Comparison of ENCODE assay signal across 13 mouse cellular contexts in genomic region chr9:76989946-76990345, GRCm38 (mm10). TPM values are rescaled to one million over a fixed set of nuclear protein-coding genes. Genes with fewer than 3 reads are reported as not detected.
DNase-seq lines count a peak whose midpoint lies in the region; ATAC-seq and TF ChIP-seq lines count a peak whose summit lies in the region.
"Had no signal": no experiment of that assay in that cellular context is flagged by ENCODE, and none has a peak within 500 bp of the region (broad histone marks: within the 10 kb centered on the region; RNA-seq: fewer than 3 reads in every experiment).

No protein-coding gene starts in this region.

- H3K27me3 ChIP-seq in intestine, postnatal 0 days (replicated peaks; ENCODE audit: control insufficient read depth, insufficient read depth, low read length) = no peaks in the 10 kb centered on the region
- H3K27me3 ChIP-seq in intestine, embryonic 16.5 days (replicated peaks; ENCODE audit: control insufficient read depth, insufficient read depth, low read length) = no peaks in the 10 kb centered on the region
- no peaks in the 10 kb centered on the region for H3K27me3 ChIP-seq in midbrain, postnatal 0 days (ENCODE audit: insufficient read depth, low read length)
- H3K27me3 ChIP-seq in midbrain, embryonic 15.5 days (replicated peaks) = no peaks in the 10 kb centered on the region
- H3K27me3 ChIP-seq in midbrain, embryonic 10.5 days (ENCODE audit: low read depth, poor library complexity, severe bottlenecking) = no peaks in the 10 kb centered on the region
- H3K27me3 ChIP-seq: neural tube, embryonic 12.5 days had no signal

- H3K27ac ChIP-seq in intestine, postnatal 0 days (ENCODE audit: low read depth, low read length) = no peak overlapping the region
- no peak overlapping the region for H3K27ac ChIP-seq in intestine, embryonic 16.5 days (ENCODE audit: low read length)
- no peak overlapping the region for H3K27ac ChIP-seq in midbrain, postnatal 0 days (ENCODE audit: low read depth, low read length)
- no peak overlapping the region for H3K27ac ChIP-seq in midbrain, embryonic 15.5 days
- H3K27ac ChIP-seq in midbrain, embryonic 10.5 days (replicated peaks) = no peak overlapping the region
- H3K27ac ChIP-seq: macrophage; neural tube, embryonic 12.5 days had no signal

- no peaks in the 10 kb centered on the region for H3K4me1 ChIP-seq in intestine, postnatal 0 days (replicated peaks; ENCODE audit: control insufficient read depth, insufficient read depth, low read length)
- no peaks in the 10 kb centered on the region for H3K4me1 ChIP-seq in intestine, embryonic 16.5 days (ENCODE audit: control insufficient read depth, insufficient read depth, low read length)
- no peaks in the 10 kb centered on the region for H3K4me1 ChIP-seq in midbrain, postnatal 0 days (ENCODE audit: insufficient read depth, low read length)
- H3K4me1 ChIP-seq in midbrain, embryonic 15.5 days = no peaks in the 10 kb centered on the region
- H3K4me1 ChIP-seq in midbrain, embryonic 10.5 days = no peaks in the 10 kb centered on the region
- H3K4me1 ChIP-seq: neural tube, embryonic 12.5 days had no signal

- TF ChIP-seq CTCF in intestine, postnatal 0 days (IDR thresholded peaks at IDR 0.05; ENCODE audit: low read depth) = peak; percentile 70
- TF ChIP-seq CTCF in midbrain, postnatal 0 days (IDR thresholded peaks at IDR 0.05) = peak; percentile 45

- no peak overlapping the region for H3K9ac ChIP-seq in intestine, postnatal 0 days (ENCODE audit: low read depth, low read length)
- no peak overlapping the region for H3K9ac ChIP-seq in intestine, embryonic 16.5 days (ENCODE audit: low read depth, low read length)
- no peak overlapping the region for H3K9ac ChIP-seq in midbrain, postnatal 0 days (replicated peaks; ENCODE audit: low read length, poor library complexity, severe bottlenecking)
- no peak overlapping the region for H3K9ac ChIP-seq in midbrain, embryonic 15.5 days
- H3K9ac ChIP-seq: neural tube, embryonic 12.5 days had no signal

- H3K9me3 ChIP-seq in intestine, postnatal 0 days (ENCODE audit: control insufficient read depth) = no peaks in the 10 kb centered on the region
- no peaks in the 10 kb centered on the region for H3K9me3 ChIP-seq in intestine, embryonic 16.5 days (ENCODE audit: control insufficient read depth, low read length)
- no peaks in the 10 kb centered on the region for H3K9me3 ChIP-seq in midbrain, postnatal 0 days (ENCODE audit: low read length)
- no peaks in the 10 kb centered on the region for H3K9me3 ChIP-seq in midbrain, embryonic 15.5 days
- no peaks in the 10 kb centered on the region for H3K9me3 ChIP-seq in midbrain, embryonic 10.5 days (replicated peaks)
- H3K9me3 ChIP-seq: neural tube, embryonic 12.5 days had no signal

- ATAC-seq in intestine, postnatal 0 days = no peak
- no peak for ATAC-seq in intestine, embryonic 16.5 days
- no peak for ATAC-seq in midbrain, postnatal 0 days (ENCODE audit: low FRiP score)
- ATAC-seq in midbrain, embryonic 15.5 days (replicated peaks) = no peak

- H3K36me3 ChIP-seq in intestine, postnatal 0 days (ENCODE audit: control insufficient read depth, insufficient read depth) = no peaks in the 10 kb centered on the region
- no peaks in the 10 kb centered on the region for H3K36me3 ChIP-seq in intestine, embryonic 16.5 days (ENCODE audit: control insufficient read depth, insufficient read depth, low read length)
- no peaks in the 10 kb centered on the region for H3K36me3 ChIP-seq in midbrain, postnatal 0 days (ENCODE audit: insufficient read depth, low read length)
- no peaks in the 10 kb centered on the region for H3K36me3 ChIP-seq in midbrain, embryonic 15.5 days (replicated peaks)
- H3K36me3 ChIP-seq in midbrain, embryonic 10.5 days = no peaks in the 10 kb centered on the region
- H3K36me3 ChIP-seq: neural tube, embryonic 12.5 days had no signal

- no peak overlapping the region for H3K4me2 ChIP-seq in intestine, postnatal 0 days (replicated peaks; ENCODE audit: low read depth)
- H3K4me2 ChIP-seq in intestine, embryonic 16.5 days (ENCODE audit: low read depth, low read length) = no peak overlapping the region
- H3K4me2 ChIP-seq in midbrain, postnatal 0 days (ENCODE audit: low read depth, low read length, poor library complexity, severe bottlenecking) = no peak overlapping the region
- no peak overlapping the region for H3K4me2 ChIP-seq in midbrain, embryonic 15.5 days
- H3K4me2 ChIP-seq: neural tube, embryonic 12.5 days had no signal

- H3K4me3 ChIP-seq in intestine, postnatal 0 days (ENCODE audit: low read depth, low read length) = no peak overlapping the region
- H3K4me3 ChIP-seq in intestine, embryonic 16.5 days (ENCODE audit: low read length) = no peak overlapping the region
- H3K4me3 ChIP-seq in midbrain, postnatal 0 days (ENCODE audit: low read depth, low read length) = no peak overlapping the region
- no peak overlapping the region for H3K4me3 ChIP-seq in midbrain, embryonic 15.5 days
- H3K4me3 ChIP-seq in midbrain, embryonic 10.5 days = no peak overlapping the region
- H3K4me3 ChIP-seq: neural tube, embryonic 12.5 days had no signal

- peak; percentile 26 for DNase-seq in adrenal gland, adult 2 months
- no peak for DNase-seq in adrenal gland, adult 8-10 months
- no peak for DNase-seq in midbrain, postnatal 0 days (ENCODE audit: low spot score)
- DNase-seq in lung, postnatal 14 days = peak; percentile 3
- DNase-seq in midbrain, embryonic 10.5 days (ENCODE audit: low spot score) = no peak
- DNase-seq: cerebellum, adult 11-12 months had no signal

RNA-seq across cellular contexts. Expression of gene Tinag, which starts 55.6 kb away (rescaled TPM):
- under 1 TPM in 1 of 2 experiments, not detected in 1; 0.32 TPM for total RNA-seq in adrenal gland, adult 2 months (2021)
- not detected in 2 replicates for polyA plus RNA-seq in adrenal gland, adult 2 months (2012; rRNA removed)
- total RNA-seq in adrenal gland, adult 8-10 months (2022) = under 1 TPM in 1 of 4 experiments, not detected in 3; 0.23 TPM
- 8.3 and 9.6 TPM in 2 replicates for polyA plus RNA-seq in intestine, postnatal 0 days (2015; fragmentation: Nextera tagmentation; extraction: Ambion mirVana)
- 14.1 and 14.6 TPM in 2 replicates for polyA plus RNA-seq in intestine, embryonic 16.5 days (2015; fragmentation: Nextera tagmentation; extraction: Ambion mirVana)
- total RNA-seq in midbrain, postnatal 0 days (2014; rRNA removed) = not detected in 2 replicates
- not detected in 2 replicates for polyA plus RNA-seq in midbrain, postnatal 0 days (2015; fragmentation: Nextera tagmentation; extraction: Ambion mirVana)
- polyA plus RNA-seq in midbrain, embryonic 15.5 days (2015; fragmentation: Nextera tagmentation; extraction: Ambion mirVana) = not detected in 2 replicates
- 0.72 and 1.0 TPM in 2 replicates for polyA plus RNA-seq in midbrain, embryonic 10.5 days (2016; fragmentation: Nextera tagmentation; extraction: Ambion mirVana)
- total RNA-seq: heart, adult 18-20 months; layer of hippocampus, adult 18-20 months had no signal
- polyA plus RNA-seq: macrophage; neural tube, embryonic 12.5 days had no signal

Comparison
In these comparisons a context has a peak if more than half of its experiments do, and no peak if none do; other contexts are left out.
1. DNase-seq: peak in adrenal gland, adult 2 months (single experiment) and lung, postnatal 14 days (single experiment); none in adrenal gland, adult 8-10 months (single experiment), midbrain, postnatal 0 days (single experiment) and midbrain, embryonic 10.5 days (single experiment).